Mouse (Mus musculus) adrenal gland, adult 18-20 months (tissue): ENCODE measurements at regions not wholly inside any gene's neighbourhood (a gene's known extent, or its start where the extent isn't known, plus 50 kb on each side); places are given as distances from the start of the nearest gene placed in this dataset.

Experiments
- DNase-seq, 2 experiments: peaks; one replicate each; pipeline ENCODE4 v3.0.0; 2021 to 2022; ENCODE audit warnings: low spot score in 2 of 2

DNA sequence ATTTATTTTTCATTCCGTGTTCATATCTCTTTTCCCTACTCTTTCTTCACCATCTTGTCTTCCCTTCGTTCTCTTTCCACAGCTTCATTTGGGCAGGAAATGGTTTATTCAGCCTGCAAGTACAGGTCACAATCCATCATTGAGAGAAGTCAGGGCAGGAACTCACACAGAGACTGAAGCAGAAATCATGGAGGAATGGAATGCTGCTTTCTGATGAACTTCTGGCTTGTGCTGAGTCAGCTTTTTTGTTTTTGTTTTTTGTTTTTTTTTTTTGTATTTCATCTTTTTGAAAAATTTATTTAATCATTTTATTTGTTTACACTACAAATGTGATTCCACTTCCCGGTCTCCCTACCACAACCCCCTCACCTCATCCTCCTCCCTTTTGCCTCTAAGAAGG is 51.2 kb upstream of the Suclg2 start:
- DNase-seq: no peak

DNA sequence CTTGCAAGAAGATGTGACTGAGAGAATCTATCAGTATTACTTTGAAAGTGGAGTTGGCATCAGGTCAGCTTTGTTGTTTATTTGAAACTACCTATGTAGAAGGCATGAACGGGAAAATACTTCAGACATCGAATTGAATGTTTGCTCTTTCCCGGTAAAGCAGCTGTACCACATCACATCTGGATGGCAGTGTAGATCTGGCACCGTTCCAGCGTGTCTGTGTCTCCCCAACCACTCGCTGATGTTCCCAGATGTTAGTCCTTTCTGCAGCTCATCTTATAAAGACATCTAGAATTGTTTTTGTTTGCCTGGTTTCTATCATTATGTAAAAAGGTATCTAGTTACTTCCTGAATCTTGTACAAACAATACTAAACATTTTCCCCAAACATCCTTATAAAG is 83.1 kb upstream of the Suclg2 start:
- DNase-seq: no peak

DNA sequence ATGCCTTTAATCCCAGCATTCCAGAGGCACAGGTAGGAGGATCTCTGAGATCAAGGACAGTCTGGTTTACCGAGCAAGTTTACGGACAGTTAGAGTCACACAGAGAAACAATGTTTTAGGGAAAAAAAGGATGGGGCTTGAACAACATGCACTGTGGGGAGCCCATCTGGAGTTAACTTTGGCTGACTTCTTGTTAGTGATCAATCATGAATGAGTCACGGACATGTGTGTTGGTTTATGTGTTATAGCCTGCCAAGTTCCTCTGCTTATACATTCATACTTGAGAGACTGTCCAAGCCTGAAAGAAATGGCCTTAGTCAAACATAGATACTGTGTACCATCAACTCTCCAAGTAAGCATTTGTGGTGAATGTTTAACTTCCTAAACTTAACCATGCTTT is 122.9 kb upstream of the Suclg2 start:
- DNase-seq: no peak

DNA sequence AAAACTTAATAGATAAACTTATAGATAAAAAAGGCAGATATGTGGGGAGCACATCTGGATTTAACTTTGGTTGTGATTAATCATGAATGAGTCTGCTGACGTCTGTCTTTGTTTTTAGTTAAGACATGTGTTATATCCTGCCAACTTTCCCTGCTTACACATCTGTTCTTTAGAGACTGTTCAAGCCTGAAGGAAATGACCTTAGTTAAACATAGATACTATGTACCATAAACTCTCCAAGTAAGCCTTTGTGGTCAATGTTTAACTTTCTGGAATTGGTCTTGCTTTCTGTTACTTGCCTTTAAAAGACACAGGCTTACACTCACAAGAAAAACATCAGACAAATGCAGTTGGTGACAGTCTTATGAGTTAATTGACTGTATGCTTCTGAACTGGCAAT is 127.9 kb upstream of the Suclg2 start:
- DNase-seq: no peak

DNA sequence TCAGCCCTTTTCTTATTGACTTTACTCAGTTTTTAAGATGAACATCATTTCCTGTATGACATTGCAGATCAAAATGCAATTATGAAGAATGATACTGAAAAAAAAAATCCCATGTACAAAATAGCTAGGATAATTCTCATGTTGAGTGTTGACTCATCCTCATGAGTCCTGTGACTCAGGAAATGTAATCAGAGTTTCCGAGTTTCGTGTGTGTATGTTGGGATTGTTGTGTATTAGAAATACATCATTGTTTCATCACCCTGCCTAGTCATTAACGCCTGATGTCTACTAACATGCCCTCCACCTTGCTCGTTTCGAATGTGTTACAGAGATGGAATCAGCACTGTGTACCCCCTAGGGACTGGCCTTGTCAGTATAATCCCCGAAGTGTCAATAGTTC is 156.9 kb upstream of the Suclg2 start:
- no peak for DNase-seq

DNA sequence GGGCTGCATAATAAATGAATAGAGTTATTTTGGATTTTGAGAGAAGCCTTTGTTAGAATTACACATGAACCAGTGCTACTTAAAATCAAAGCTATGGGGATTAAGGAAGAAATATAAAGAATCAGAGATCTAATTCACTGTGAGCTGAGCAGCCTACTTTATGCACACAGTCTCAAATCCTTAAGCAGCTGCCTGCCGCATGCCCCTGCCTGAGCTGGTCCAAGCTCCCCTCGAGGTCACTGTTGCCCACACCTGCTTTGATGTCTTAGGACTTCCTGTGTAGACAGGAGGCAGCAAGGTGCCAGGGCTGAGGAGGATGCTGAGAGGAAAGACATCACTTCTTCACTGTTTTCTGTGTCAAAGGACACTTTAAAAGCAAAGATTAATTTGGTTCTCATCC is 157.7 kb upstream of the Suclg2 start:
- DNase-seq: no peak

DNA sequence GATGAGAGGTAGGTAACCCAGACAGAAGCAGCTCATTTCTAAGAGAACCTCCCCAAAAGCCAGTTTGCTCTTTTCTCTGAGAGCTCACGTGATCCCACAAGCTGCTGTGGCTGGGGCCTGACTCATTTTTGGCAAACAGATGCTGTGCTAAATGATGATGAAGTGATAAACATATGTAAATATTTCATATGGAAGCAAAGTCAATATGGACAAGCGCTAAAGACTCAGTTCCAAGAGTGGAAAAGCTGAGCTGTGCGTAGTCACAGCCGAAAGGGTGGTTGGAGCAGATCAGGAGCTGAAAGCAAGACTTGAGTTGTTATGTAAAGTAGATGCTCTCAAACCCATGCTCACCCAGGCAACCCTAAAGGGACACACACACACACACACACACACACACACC is 168.0 kb upstream of the Suclg2 start:
- DNase-seq: no peak

DNA sequence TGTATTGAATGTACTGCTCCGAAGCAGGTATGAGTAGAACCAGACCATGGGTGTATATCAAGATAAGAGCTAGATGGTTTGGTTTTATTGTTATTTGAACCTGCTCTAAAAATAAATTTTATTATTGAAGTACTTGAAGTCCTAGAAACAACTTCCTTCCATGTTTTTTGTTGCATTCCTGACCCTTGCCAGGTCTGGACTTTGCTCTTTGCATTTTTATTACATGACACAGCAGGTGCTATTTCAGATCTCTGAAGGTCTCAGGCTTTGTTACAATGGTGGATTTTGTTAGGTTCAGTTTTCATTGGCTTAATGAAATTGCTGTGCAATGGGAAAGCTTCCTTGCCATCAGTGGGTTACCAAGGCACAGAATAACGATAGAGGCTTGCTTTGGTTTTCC is 184.0 kb upstream of the Suclg2 start:
- no peak for DNase-seq

DNA sequence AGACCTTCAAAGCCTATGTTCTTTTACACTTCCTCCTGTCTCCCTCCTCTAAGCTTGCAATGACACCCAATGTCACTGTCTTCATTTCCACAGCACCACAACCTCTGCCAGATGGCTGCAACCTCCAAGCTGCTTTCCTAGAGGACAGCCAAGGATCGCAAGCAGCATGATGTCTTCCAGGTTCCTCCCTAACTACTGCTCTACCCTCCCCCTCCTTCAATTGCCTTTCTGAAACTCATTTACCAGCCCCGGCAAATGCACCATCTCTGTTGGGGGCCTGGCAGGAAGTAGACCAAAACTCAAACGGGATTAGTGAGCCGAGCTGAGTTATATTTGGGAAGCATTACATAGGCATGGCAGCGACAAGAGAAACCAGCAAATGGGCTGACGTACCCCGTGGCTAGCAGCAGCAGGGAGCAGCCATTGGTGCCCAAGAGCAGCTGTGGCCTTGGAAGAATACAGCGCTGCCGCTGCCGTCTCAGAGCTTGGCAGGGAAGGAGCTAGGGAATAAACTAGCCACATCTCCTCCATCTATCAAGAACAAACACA is 185.6 kb upstream of the Suclg2 start:
- DNase-seq: peak in 1 of 2 experiments; percentile 1

DNA sequence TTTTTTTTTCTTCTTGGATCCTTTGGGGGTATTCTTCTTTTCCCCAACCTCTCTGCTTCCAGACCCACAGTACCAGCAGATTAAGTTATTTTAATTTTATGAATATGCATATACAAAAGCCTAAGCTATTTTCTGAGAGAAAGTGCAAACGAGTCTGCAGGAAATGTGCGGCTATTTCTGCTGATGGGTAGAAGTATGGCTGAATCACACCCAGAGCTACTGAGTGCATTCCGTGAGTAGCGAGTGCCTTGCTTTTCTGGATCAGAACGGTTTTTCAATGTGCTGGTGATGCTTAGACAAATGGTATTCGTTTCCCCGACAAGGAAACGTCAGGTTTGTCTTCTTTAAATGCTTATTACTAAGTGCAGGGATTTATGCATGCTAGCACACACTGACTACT is 186.5 kb upstream of the Suclg2 start:
- DNase-seq: no peak

DNA sequence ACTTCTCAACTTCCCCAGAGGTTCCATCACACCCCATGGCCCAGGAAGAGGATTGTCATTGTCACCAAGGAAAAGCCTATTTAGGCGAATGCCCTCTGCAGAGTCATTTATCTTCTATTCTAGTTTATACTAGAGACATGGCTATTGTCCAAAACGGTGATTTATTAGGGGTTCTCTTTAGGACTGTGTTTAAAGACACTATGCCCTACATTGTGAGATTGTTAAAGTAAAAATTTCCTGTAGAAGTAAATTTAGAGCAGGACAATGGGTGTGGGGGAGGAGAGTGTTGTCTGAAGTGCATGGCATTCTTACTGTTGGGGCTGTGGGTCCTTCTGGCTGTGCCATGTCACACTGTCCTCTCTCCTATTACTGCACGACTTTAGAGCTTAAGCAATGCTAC is 191.2 kb upstream of the Fam19a1 start:
- DNase-seq: no peak

DNA sequence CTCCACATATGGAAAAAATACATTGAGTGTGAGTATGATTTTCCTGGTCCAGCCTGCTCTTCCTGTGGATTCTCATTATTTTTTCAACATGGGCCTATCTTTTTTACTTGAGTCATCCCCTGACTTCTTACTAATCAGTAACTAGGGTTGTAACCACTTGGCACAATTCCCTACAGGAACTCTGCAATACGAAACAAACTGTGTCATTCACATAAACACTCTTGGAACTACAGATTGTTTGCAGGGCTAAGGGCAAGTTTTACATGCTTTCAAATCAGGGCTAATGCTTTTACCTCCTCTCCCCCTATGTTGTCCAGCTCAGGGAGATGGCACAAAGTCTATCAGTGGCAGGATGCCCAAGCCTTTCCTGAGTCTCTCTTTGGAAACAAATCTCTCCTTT is 178.4 kb upstream of the Fam19a1 start:
- DNase-seq: no peak

DNA sequence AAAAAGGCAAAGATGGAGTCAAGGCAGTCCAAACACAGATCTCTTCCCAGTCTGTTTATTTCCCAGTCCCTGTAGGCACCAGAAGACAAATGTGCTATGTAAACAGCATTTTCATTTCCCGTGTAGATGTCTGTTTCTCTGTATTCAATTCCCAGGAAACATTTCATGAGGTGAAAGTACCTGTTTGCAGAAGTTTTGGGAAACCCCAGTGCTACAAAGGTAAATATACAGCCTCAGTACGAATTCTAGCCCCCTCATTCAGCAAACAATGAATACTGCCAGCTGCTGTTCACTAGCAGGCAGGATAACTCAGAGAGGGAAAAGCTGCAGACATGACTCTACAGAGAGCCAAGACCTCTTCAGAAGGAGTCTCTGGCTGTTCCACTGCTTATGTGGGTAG is 176.4 kb upstream of the Fam19a1 start:
- no peak for DNase-seq

DNA sequence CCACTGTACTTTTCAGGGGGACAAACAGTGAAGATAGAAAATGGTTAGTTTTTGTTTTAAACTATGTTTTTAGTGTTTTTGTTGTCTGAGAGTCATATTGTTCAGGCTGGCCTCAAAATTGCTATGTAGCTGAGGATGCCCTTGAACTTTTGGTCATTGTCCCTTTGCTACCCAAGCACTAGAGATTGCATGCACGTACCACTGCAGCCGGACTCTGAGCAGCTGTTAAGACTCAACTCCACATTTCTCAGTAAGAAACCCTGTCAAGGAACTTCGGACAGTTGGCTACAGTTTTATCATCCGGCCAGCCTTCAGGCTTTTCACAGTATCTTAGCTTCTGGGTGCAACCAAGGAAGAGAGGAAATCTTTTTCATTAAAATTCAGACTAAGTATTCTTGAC is 173.9 kb upstream of the Fam19a1 start:
- DNase-seq: no peak

DNA sequence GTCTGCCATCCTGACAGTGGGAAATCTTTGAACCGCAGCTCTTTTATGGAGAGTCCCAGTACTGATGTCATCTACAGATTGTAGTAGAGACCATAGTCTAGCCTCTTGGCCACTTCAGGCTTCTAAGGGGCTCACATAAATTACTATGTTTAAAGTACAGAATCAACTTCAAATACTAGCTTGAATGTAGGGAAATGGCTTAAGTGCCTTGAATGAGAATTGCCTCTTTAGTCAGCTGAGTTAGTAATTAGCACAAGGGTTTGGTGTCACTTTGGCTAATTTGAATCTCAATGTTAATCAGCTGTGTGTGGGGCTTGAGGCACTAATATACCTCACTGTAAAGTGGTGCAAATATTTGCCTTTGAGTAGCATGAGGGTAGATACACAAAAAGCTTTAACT is 152.2 kb upstream of the Fam19a1 start:
- DNase-seq: no peak

DNA sequence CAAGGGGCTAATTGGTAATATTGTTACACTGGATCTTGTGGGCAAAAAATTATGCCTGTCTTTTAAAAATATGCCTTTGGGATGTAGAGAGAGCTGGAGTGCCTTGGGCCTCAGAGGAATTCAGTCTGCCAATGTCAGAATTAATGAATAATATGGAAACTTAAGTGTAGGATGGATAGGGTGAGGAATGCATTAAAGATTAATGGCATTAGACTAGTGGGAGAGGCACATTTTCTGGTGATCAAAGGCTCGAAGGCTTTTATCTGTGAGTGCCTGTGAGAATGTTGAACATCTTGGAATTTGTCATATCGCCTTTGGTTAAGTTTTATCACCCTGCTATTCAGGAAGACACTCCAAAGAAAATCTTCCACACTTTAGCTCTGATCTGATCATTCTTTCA is 146.7 kb upstream of the Fam19a1 start:
- DNase-seq: no peak

DNA sequence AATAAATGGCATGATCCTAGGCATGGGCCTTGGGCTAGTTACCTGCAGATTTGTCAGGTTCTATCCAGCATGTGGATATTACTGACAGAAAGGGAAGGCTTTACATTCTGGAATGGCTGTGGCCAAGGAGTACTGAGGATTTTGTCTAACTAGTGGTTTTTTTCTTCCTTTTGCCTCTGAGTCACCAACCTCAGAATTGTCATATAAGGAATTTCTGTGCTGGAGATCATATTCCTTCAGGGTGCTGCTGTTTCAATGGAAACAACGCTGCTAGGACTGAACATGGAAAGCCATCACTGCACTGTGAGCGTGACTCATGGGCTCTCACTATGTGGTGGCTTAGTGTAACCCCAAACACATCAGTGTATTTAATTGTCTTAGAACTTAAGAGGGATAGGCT is 137.0 kb upstream of the Fam19a1 start:
- no peak for DNase-seq

DNA sequence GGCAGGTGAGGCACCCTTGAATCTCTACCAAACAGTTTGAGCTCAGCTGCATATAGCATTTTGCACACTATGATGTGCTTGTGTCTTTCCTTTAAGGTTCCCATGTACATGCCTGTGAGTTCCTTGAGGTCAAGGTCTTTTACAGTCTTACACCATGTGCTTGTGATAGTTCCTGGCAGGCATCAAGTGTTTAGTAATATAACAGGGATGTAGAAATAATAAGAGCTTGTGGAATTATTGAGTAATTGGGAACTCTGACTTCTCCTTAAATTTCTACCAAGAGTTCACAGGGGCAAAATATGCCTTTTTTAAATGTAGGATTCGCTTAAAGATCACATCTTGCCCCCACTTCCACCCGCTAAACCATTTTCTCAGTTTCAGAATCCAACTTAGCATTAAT is 115.9 kb upstream of the Fam19a1 start:
- DNase-seq: no peak

DNA sequence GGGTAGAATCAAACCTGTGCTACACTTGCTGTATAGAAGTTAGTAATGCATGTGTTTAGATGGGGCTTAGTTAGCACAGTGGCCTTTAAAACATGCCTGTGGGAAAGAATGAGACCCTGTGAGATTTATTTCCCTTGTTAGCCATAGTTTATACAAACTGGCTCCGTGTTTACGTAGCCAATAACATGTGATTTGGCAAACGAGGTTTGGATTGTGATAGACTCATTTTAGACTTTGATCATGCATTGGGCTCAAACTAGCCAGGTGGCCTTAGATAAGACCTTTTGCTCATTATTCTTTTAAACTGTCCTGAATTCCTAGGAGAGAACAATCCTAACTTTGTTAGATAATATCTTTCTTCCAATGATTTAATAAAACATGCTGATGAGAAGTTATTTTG is 115.2 kb upstream of the Fam19a1 start:
- no peak for DNase-seq

DNA sequence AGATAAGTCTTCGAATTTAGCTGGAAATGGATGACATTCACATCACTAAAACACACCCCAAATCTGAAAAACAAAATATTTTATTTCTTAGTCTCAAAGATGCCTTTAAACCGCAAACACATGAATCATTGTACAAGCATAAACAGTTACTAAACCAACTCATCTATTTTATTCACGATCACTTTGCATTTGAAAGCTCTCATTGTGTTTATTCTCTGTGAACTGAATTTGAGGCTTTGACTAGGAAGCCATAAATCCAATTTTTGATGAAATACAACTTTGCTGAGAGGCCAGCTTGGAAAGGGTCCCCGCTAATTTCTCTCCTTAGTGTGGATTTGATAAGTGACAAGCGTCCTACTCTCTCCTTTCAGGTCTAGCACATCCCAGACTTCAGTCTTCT is 113.5 kb upstream of the Fam19a1 start:
- DNase-seq: no peak

DNA sequence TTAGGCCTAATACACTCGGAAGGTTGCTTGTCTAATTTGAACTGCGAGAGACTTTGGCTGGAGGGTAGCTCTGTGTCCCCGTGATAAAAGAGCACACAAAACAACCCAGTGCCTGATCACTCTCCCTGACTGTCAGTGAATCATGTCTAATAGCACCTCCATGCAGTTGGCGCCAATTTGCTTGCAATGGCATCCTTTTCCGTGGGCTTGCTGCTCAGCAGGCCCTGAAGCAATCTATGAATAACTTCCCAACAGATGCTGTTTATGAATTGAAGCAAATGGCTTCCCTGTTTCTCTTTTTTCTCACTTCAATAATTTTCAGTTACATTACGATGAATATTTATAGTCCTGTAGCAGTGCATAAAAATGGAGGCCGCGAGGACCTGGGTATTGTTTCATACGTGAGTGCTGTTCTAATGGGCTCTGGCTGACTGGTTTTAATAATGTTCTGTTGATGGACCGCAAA is 112.9 kb upstream of the Fam19a1 start:
- DNase-seq: no peak

DNA sequence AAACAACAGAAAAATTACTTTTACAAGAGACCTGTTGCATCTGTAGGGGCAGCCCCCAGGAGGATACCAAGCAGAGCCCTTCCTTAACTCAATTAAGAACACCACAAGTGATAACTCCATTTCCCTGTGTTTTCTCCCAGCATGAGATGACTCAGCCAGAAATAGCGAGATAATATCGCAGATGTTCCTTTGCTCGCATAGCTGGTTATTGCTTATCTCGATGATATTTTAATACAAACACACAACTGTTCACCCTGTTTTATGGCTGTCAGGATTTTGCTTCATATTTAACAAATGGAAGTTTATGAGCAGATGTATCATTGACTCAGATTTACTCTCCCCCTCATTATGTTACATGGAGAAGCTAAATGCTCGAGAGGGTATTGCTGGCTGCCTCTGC is 101.7 kb upstream of the Fam19a1 start:
- DNase-seq: no peak

DNA sequence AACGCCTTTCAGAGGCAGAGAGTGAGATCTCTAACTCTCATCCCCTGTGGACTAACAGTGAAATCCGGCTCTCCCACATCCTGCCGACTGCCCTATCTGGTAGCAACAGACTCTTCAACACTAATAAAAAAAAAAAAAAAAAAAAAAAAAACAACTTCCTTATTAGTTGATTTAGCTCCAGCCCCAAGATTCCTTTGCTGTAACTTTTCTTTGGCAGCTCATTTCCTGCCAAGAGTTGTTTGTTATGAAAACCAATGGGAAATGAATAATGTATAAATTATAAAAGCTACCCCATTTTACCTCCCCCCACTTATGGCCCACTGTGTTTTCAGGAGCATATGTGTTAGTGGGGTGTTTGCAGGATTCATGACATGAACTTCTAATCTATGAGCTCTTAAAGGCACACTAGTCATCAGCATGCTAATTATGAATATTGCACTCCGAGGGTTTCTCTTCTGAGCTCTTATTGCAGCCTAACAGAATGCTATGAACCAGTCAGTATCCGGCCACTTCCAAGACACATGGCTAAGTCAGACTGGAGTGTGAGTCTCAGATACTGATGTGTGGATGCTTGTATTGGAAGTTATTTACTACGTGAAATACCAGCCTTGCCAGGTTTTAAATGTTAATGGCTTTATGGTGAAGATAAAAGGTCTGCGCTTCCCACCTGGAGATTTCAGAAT is 84.8 kb upstream of the Fam19a1 start:
- DNase-seq: no peak

DNA sequence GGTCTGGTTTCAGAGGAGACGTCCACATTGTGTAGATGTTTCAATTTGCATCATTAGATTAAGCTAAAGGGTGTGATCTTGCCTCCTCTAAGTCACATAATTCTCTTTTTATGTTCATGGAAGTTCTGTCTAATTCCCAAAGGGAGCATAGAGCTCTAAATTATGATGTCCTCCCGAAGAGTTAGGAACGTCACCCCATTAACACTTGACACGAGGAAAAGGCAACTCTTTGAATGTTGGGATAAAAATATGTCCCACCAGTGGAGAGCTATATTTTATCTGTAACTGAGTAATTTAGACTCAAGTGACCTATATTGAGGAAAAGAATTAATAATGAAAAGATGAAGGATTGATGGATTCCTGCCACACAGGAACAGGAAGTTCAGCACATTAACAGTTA is 69.2 kb upstream of the Fam19a1 start:
- DNase-seq: no peak
